Mouse (Mus musculus) lung, postnatal 0 days (tissue): ENCODE measurements around the gene Entpd1. TPM values are rescaled to one million over a fixed set of nuclear protein-coding genes. Genes with fewer than 3 reads are reported as not detected.

Experiments used
- ATAC-seq: fragments of 200-750 bp; cut with Nextera tagmentation; 2 replicates; pipeline ENCODE4 v1.8.0; 2017; ENCODE audit warnings: moderate library complexity
- DNase-seq: peaks from one replicate; pipeline ENCODE4 v3.0.0-alpha.2; 2016; ENCODE audit warnings: low spot score
- H3K27ac ChIP-seq: fragments of 300-500 bp; sonication (generic); 2 replicates; pipeline ENCODE4 v1.5.1; 2014; ENCODE audit warnings: antibody characterized with exemption, mild to moderate bottlenecking, low read length, mixed read lengths
- H3K27me3 ChIP-seq: fragments of 300-500 bp; sonication (generic); replicated peaks from 2 replicates; pipeline ENCODE4 v1.6.1; 2014; ENCODE audit warnings: low read length, mixed read lengths; ENCODE audit not compliant: insufficient read depth
- H3K36me3 ChIP-seq: fragments of 300-500 bp; sonication (generic); 2 replicates; pipeline ENCODE4 v1.6.1; 2014; ENCODE audit warnings: low read length, mixed read lengths; ENCODE audit not compliant: insufficient read depth
- H3K4me1 ChIP-seq: fragments of 300-500 bp; sonication (generic); 2 replicates; pipeline ENCODE4 v1.6.1; 2014; ENCODE audit warnings: antibody characterized with exemption, low read depth, low read length, mixed read lengths; ENCODE audit not compliant: insufficient read depth
- H3K4me2 ChIP-seq: fragments of 300-500 bp; sonication (generic); replicated peaks from 2 replicates; pipeline ENCODE4 v1.6.1; 2014; ENCODE audit warnings: low read depth, mild to moderate bottlenecking, low read length, moderate library complexity, mixed read lengths
- H3K4me3 ChIP-seq: fragments of 300-500 bp; sonication (generic); 2 replicates; pipeline ENCODE4 v1.5.1; 2014; ENCODE audit warnings: low read depth, low read length
- H3K9ac ChIP-seq: fragments of 300-500 bp; sonication (generic); replicated peaks from 2 replicates; pipeline ENCODE4 v1.6.1; 2014; ENCODE audit warnings: low read depth, mild to moderate bottlenecking
- H3K9me3 ChIP-seq: fragments of 300-500 bp; sonication (generic); 2 replicates; pipeline ENCODE4 v1.6.1; 2016; ENCODE audit warnings: low read length, mixed read lengths
- CTCF ChIP-seq: IDR thresholded peaks from 2 replicates; pipeline ENCODE4 v1.5.1; 2016; ENCODE audit warnings: antibody characterized with exemption, mild to moderate bottlenecking
- EP300 ChIP-seq: IDR thresholded peaks from 2 replicates; pipeline ENCODE4 v1.6.1; 2016; ENCODE audit warnings: antibody characterized with exemption, mild to moderate bottlenecking, control low read depth
- WGBS: fragments of 180-500 bp; shearing (Covaris S2); extraction: QIAGEN DNeasy Blood & Tissue Kit; methylation state at CpG from one replicate; pipeline ENCODE4 v1.1.7; 2014; 5-methylcytosine and 5-hydroxymethylcytosine counted together
- polyA plus RNA-seq: library from polyadenylated mRNA; unstranded; fragments of >200 nt; fragmentation: Nextera tagmentation; extraction: Ambion mirVana; gene quantifications from 2 replicates; pipeline ENCODE4 v1.2.1, GENCODE M21; 2015

The Entpd1 gene
- polyA plus RNA-seq, 1 experiment from 2014 or later: 32.2 TPM

GRCm38 (mm10) chr19:40738683-40739324 is 126.6 kb downstream of the Entpd1 start:
- no peaks in the 10 kb centered on the region for H3K9me3 ChIP-seq
- no peak overlapping the region for H3K4me2 ChIP-seq
- ATAC-seq (peak; percentile 61), DNase-seq (no peak)
- H3K36me3 ChIP-seq: no peaks in the 10 kb centered on the region
- no peaks in the 10 kb centered on the region for H3K27me3 ChIP-seq
- 0 out of 2 replicates have a peak overlapping the region, but pooled peaks have one; percentile 3 for H3K27ac ChIP-seq
- H3K4me3 ChIP-seq: no peak overlapping the region
- TF ChIP-seq EP300 (no peak), CTCF (no peak)
- H3K4me1 ChIP-seq: no peaks in the 10 kb centered on the region
- 74% methylated on average over 13 of the region's 13 CpGs for WGBS
- no peak overlapping the region for H3K9ac ChIP-seq

GRCm38 (mm10) chr19:40746603-40747002 is 134.4 kb downstream of the Entpd1 start:
- Histone ChIP-seq H3K36me3 (no peaks in the 10 kb centered on the region), H3K9ac (no peak overlapping the region), H3K4me1 (no peaks in the 10 kb centered on the region), H3K27me3 (no peaks in the 10 kb centered on the region), H3K4me3 (no peak overlapping the region), H3K4me2 (no peak overlapping the region), H3K9me3 (no peaks in the 10 kb centered on the region), H3K27ac (no peak overlapping the region)
- ATAC-seq: no peak
- no peak for DNase-seq
- peak; percentile 35; the same call in 1 of the 2 replicates for TF ChIP-seq CTCF
- TF ChIP-seq EP300: no peak
- 53% methylated on average over 4 of the region's 4 CpGs for WGBS

DNA sequence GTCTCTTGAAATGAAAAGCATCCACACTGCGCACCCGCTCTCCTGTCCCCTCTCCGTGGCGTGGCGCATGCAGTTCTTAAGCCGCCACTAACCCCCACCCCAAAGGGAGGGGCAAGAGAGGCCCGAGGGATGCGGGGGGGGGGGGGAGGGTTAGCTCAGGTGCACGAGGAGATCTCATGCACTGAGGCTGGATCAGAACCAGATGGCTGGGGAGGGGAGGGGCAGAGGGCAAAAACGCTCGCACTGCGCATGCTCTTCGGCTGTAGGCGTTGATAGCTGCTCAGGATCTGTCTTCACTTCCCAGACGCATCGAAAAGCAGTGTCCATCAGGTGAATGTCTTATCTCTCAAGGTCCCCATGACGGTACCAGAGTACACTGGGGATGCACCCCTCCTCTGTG is 136.4 kb downstream of the Entpd1 start, which contains the start of gene Cc2d2b:
Gene Cc2d2b (plus strand): TSS at position 195 of the 400 bp plus-strand sequence.
- Histone ChIP-seq H3K9me3 (no peaks in the 10 kb centered on the region), H3K4me3 (no peak within 1 kb of the TSS), H3K36me3 (no peaks in the 10 kb centered on the region), H3K27me3 (no peaks in the 10 kb centered on the region), H3K9ac (no peak within 1 kb of the TSS), H3K4me2 (no peak within 1 kb of the TSS), H3K4me1 (no peaks in the 10 kb centered on the region), H3K27ac (no peak within 1 kb of the TSS)
- 63% methylated on average over 12 of the region's 17 CpGs for WGBS
- ATAC-seq (no peak; the same call in 1 of the 2 replicates), DNase-seq (no peak)
- TF ChIP-seq CTCF (no peak), EP300 (no peak)

DNA sequence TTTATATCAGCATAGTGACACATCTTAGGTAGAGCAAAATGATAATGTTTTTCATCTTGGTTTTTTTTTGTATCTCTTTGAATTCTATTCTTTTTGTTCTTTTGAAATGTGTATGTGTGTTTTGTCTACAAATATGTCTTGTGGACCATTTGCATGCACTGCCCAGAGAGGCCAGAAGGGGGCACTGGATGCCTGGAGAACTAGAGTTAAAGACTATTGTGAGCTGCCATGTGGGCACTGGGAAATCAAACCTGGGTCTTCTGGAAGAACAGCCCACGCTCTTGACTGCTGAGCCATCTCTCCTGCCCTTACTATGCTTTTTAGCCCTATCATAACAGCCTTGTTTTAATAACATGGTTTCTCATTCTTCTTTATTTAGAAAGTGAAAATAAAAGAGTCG is 142.1 kb downstream of the Entpd1 start:
- Histone ChIP-seq H3K9ac (no peak overlapping the region), H3K27me3 (no peaks in the 10 kb centered on the region), H3K4me1 (no peaks in the 10 kb centered on the region), H3K4me2 (no peak overlapping the region), H3K4me3 (no peak overlapping the region), H3K27ac (no peak overlapping the region), H3K36me3 (no peaks in the 10 kb centered on the region), H3K9me3 (no peaks in the 10 kb centered on the region)
- 86% methylated on average over 2 of the region's 2 CpGs for WGBS
- peak; percentile 72 for TF ChIP-seq CTCF
- no peak for TF ChIP-seq EP300
- no peak for ATAC-seq
- DNase-seq: no peak

DNA sequence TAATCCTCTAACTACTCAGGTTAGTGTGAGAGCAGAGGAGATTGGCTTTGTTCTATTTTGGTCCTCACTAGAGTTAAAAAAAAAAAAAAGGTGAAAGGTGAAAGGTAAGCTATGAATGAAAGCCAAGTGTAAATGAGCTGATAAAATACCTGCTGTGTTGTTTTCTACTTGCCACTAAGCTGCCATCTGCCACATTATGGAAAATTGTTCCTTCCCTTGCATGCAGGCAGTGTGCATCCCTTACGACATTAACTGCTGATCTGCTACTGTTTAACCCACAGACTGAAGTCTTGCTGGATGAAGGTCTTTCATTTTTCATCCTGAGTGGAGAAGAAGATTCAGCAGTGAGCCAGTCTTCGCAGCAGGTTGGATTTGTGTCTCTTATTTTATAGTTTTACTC is 147.9 kb downstream of the Entpd1 start:
- no peak overlapping the region for H3K9ac ChIP-seq
- H3K9me3 ChIP-seq: no peaks in the 10 kb centered on the region
- no peaks in the 10 kb centered on the region for H3K36me3 ChIP-seq
- H3K4me1 ChIP-seq: no peaks in the 10 kb centered on the region
- ATAC-seq (no peak), DNase-seq (no peak)
- no peak overlapping the region for H3K27ac ChIP-seq
- no peaks in the 10 kb centered on the region for H3K27me3 ChIP-seq
- no peak overlapping the region for H3K4me2 ChIP-seq
- TF ChIP-seq CTCF (no peak), EP300 (no peak)
- no peak overlapping the region for H3K4me3 ChIP-seq
- 76% methylated on average over 2 of the region's 2 CpGs for WGBS

- H3K4me1 ChIP-seq: no peaks in the 10 kb centered on the region
- no peak overlapping the region for H3K27ac ChIP-seq
- DNase-seq (peak; percentile 52), ATAC-seq (peak; percentile 56)
- WGBS: 28% methylated on average over 22 of the region's 22 CpGs
- no peaks in the 10 kb centered on the region for H3K36me3 ChIP-seq
- H3K27me3 ChIP-seq: no peaks in the 10 kb centered on the region
- H3K4me2 ChIP-seq: peak overlapping the region; percentile 56
- H3K4me3 ChIP-seq: peak overlapping the region; percentile 33
- H3K9ac ChIP-seq: no peak overlapping the region
- TF ChIP-seq EP300 (no peak), CTCF (no peak)
- H3K9me3 ChIP-seq: no peaks in the 10 kb centered on the region
Observed at GRCm38 (mm10) chr19:40762023-40762759, 150.0 kb downstream of the Entpd1 start.
